Mouse (Mus musculus): ENCODE results near the gene Oprl1.

The Oprl1 gene

GRCm38 (mm10) chr2:181693339-181694280 is 21.2 kb upstream of the Oprl1 start, which contains the start of gene Rgs19:
Gene Rgs19 (minus strand): TSS chr2:181693977.
- DNase-seq (ENCODE audit: low spot score), result no peak

- DNase-seq (ENCODE audit: low spot score), result no peak
Observed at GRCm38 (mm10) chr2:181694581-181694980, 20.2 kb upstream of the Oprl1 start.

- no peak for DNase-seq (ENCODE audit: low spot score)
Observed at GRCm38 (mm10) chr2:181695776-181696175, 19.0 kb upstream of the Oprl1 start.

DNA sequence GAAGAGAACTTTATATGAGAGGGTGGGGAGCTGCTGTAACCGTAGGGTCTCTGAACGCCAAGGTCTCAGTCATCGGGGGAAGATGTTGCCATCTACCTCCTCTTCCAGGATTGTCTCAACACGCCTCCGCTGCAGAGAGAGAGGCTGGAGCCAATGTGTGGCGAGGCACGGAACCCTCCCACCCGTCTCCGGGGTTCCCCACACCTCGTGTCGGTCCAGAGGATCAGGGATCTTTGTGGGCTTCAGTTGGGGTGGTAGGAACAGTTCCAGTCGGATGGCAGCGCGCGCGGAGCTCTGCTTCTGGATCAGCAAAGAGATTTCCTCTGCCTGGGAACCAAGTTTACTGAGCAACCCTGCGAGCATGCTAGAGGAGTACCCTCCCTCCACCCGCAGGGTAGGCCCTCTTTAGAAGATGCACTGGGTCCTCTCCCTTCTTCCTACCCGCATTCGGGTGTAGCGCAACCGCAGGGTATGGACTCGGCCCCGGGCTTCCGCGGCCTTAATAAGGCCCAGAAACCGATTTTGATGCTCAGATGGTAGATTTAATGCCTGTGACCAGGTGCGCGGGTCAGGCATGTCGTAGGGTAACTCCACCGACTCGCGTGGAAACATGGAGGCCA is 17.9 kb upstream of the Oprl1 start:
- no peak for DNase-seq (ENCODE audit: low spot score)

DNA sequence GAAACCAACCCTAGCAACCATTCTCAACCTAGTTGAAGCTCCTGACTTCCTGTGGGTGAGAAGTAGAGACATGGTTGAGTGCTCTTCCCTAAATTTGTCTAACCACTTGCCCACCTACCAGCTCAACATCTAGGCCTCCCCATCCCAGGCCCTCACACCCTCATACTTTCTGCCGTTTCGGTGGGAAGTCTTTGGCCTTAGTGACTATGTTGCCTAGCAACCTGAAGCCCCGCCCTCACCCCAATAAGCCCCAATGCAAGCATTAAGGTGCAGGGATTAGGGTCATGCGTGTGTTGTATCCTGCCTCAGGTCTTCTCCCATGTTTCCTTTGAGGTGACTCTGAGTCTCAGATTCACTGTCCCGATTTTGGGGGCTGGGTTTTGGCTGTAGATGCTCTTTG is 16.6 kb upstream of the Oprl1 start, which contains the start of gene Lkaaear1:
Gene Lkaaear1 (minus strand): TSS at position 202 of the 400 bp plus-strand sequence.
- DNase-seq (ENCODE audit: low spot score), result no peak

DNA sequence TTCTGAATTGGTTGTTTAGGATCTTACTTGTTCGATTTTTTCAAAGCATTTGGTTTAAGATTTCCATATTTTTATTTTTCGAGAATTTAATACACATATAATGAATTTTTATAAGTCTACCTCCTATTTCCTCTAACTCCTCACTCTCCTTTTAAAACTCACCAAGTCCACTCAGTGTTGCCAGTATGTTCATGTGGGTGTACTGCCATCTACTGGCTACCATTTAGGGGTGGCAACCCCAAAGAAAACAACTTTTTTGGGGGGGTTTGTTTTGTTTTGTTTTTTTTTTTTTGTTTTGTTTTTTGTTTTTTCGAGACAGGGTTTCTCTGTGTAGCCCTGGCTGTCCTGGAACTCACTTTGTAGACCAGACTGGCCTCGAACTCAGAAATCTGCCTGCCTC is 8.1 kb upstream of the Oprl1 start:
- DNase-seq (ENCODE audit: low spot score), result no peak

DNA sequence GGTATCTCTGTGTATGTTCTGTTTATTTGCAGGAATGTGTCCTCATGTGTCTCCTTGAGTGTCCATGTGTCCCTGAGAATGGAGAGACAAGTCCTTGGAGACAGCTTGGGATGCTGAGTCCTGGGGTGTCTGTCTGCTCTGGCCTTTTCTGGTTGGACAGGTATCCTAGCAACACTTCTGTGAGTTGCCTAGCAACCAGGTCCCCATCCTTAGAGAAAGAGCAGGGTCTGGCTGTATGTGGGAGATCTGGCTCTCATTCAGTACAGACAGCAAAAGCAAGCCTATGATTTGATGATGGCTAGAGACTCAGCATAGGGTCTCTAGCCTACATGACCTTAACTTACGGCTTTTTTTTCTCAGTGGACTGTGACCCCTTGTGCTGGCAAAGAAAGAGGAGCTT is 1.1 kb upstream of the Oprl1 start:
- DNase-seq (ENCODE audit: low spot score), result peak; percentile 56

DNA sequence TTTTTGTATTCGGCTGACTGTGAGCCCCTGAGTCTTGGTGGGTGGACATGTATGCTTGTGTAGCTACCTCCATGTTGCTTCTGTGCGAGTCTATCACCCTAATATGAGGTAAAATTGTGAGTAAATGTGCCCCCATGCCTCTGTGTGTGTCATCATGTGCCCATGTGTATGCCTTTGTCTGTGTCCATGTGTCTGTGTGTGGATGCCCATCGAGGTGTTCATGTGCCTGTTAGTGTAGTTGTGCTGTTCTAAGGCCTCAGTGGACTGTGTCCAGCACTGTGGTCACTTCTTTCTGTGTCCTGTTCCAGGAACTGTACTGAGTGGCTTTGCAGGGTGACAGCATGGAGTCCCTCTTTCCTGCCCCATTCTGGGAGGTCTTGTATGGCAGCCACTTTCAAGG is 566 bp downstream of the Oprl1 start:
- DNase-seq (ENCODE audit: low spot score), result no peak

DNA sequence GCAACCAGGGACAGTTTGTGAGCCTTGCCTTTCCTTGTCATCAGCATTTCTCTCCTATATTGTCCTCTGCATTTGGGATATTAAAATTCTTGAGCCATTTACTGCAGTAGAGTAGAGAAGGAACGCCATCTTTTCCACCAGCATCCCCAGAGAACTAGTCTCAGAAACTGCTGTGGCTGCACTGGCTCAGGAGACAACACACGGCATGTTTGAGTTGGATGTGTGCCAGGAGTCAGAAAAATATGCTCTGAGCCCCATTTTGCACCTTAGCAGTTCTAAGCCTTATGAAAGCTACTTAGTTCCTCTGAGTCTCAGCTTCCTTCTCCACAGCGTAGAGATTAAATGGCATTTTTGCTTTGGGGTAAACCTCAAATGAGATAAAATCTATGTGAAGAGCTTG is 2.2 kb downstream of the Oprl1 start:
- DNase-seq (ENCODE audit: low spot score), result no peak

DNA sequence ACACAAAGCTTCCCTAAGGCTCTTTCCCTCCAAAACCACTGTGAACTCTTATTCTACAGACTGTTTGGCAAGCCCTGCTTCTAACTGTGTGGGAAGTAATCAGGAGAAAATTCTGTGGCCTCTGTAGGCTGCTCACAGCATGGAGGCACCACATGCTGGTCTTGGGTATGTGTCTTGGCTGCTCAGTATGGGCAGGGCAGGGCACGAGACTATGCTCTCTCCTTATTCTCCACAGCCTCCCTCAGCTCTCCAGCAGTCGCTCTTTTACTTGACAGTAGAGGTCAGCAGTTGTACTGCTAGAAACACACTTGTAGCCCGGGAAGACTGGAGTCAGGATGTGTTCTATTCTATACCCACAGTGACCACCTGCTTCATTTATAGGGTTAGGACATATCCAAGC is 5.2 kb downstream of the Oprl1 start:
- DNase-seq (ENCODE audit: low spot score), result no peak

DNA sequence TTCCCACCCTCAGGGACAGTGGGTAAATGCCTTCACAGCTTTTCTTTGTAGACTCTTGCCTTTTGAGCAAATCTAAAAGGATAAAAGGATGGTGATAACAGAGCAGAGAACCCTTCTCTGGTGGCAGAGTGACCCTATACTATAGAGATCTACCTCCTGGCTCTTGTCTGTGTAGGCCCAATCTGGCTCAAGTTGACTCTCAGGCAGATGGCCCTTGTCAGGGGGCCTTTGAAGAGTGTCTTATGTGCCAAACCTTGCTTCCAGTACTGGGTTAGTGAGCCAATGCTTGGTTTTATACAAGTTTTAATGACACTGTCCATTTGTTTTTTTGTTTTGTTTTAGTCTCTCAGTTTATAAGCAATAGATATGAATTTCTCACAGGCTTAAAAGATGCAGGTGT is 6.4 kb downstream of the Oprl1 start:
- no peak for DNase-seq (ENCODE audit: low spot score)

- DNase-seq (ENCODE audit: low spot score), result no peak
Observed at GRCm38 (mm10) chr2:181722213-181722612, 7.4 kb downstream of the Oprl1 start.

DNA sequence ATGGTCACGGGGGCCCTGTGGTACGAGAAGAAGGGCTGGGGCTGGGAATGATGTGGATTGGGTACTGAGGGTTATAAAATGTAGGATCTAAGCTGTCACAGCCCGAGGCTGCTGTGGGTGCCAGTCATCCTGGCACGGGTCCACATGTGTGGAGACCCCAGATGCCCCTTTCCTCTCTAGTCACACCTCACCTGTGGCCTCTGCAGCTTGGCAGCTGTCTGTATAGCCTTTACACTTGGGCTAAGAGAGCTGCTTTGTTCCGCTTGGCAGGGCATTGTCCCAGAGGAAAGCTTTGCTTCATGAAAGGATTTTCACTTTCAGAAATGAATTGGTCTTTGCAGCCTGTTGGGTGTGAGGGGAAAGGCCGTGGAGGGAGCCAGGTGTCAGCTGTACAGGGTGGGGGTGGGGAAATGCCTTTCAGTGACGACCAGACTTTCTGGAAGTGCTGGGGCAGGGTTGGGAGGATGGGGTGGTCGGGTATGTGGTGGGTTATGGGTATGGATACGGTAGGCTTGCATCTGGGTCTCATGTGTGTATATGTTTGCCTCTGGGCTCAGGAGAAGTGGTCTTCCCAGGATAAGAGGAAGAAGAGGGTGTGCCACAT is 12.9 kb downstream of the Oprl1 start:
- no peak for DNase-seq (ENCODE audit: low spot score)

DNA sequence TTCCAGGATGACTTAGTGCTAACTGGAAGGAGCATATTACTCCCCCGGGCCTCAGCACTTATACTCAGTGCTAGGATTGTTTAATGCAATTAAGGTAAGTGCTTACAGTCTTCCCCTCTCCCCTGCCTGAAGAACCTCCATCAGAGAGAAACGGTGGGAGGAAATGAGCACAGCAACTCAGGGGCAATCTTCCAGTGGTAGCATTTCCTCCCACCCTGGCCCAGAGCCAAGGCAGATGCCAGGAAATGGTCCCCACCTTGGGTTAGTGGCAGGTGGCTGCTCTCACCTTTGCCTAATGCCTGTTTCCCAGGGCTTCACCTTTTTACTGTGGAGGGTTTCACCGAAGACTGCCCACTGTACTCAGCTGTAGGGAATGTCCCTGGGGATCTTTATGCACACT is 15.2 kb downstream of the Oprl1 start:
- DNase-seq (ENCODE audit: low spot score), result no peak

GRCm38 (mm10) chr2:181752626-181753025 is 37.8 kb downstream of the Oprl1 start:
- DNase-seq (ENCODE audit: low spot score), result no peak

DNA sequence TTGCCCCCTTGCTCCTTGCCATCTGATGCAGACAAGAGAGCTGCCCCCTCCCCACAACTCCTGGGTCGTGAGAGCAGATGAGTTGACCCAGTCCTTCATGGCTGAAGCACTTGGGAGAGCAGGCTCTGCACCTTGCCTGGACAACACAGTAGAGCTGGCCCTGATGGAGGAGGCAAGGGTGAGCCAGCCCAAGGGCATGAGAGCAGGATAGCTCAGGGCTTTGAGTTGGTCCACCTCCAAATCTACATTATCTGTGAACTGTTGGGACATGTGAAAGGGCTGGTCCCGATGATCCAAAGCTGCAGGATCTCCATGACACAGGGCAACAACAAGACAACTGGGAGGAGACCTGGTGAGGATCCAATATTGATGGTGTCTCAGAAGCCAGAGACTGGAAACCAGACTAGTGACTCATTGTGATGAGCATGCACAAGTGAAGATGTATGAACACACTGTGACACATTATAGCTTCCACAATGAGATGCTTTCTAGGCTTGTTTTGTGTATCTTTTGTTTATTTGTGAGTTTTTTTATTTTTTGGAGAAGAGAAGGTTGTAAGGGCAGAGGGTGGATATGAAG is 43.4 kb downstream of the Oprl1 start:
- no peak for DNase-seq (ENCODE audit: low spot score)

GRCm38 (mm10) chr2:181759041-181759440 is 44.2 kb downstream of the Oprl1 start:
- DNase-seq (ENCODE audit: low spot score), result no peak

GRCm38 (mm10) chr2:181763006-181763830 is 48.4 kb downstream of the Oprl1 start, which contains the start of gene Myt1:
Gene Myt1 (plus strand): TSS chr2:181763332.
- no peak for DNase-seq (ENCODE audit: low spot score)

DNA sequence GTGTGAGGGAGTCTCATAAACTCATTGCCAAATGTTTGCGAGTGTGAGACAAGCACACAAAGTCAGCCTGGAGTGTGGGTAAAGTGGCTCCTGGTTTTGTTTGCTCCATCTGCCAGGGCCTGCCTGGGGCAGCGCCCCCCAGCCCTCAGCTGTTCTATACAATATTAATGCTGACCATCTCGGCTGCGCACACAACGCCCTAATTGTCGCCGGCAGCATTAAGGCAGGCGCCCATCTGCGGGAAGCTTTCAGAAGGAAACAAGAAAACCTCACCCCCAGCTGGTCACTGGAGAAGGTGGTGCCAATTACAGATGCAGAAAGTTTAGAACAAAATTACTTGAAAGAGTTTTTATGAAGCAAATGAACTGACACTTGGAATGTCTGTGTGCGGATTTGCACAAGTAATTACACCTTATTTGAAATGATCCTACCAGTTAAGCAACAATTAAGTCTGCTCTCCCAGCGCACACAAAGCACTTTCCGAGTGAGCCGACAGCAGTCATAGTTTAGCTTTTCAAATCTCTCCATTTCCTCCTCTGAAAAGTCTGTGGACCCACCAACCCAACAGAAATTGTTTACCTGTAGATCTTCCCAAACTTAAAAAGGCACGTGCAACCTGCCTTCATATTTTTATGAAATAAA is 49.2 kb downstream of the Oprl1 start:
- no peak for DNase-seq (ENCODE audit: low spot score)

- no peak for DNase-seq (ENCODE audit: low spot score)
Observed at GRCm38 (mm10) chr2:181764600-181764999, 49.8 kb downstream of the Oprl1 start.

GRCm38 (mm10) chr2:181765251-181765650 is 50.4 kb downstream of the Oprl1 start:
- no peak for DNase-seq (ENCODE audit: low spot score)
